Mouse (Mus musculus) lung, adult 2 months (tissue): ENCODE measurements around the gene Jag1.

Experiments
- CTCF ChIP-seq: fragments of 200-500 bp; IDR thresholded peaks from 2 replicates; pipeline ENCODE4 v1.5.1; 2011; ENCODE audit warnings: mild to moderate bottlenecking, low read length, control low read depth; ENCODE audit not compliant: insufficient read depth
- POLR2A ChIP-seq: fragments of 200-500 bp; IDR thresholded peaks from 2 replicates; pipeline ENCODE4 v1.6.1; 2011; ENCODE audit warnings: low read depth, mild to moderate bottlenecking, control low read depth, low read length, borderline replicate concordance; ENCODE audit errors: extremely low read depth

DNA sequence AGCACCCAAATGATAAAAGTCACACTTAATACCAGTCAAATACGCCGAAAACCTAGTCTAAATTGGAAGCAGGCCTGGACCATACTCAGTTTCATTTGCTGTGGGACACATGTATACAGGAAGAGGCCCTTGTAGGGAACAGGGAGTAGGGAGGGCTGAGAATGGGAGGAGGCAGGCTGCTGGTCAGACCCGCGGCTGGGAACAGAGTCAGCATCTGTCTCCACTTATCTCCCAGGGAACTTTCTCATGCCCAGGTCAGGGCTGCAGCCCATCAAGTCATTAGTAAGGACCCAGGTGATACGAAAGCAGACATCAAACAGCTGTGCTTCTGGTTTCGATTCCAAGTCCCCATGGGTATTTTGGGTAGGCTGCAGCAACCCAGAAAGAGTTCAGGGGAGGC lies 28.7 kb downstream of the Jag1 start:
- TF ChIP-seq CTCF (no peak), POLR2A (no peak)
